Mouse (Mus musculus): ENCODE measurements around the gene Foxp2.

The Foxp2 gene

DNA sequence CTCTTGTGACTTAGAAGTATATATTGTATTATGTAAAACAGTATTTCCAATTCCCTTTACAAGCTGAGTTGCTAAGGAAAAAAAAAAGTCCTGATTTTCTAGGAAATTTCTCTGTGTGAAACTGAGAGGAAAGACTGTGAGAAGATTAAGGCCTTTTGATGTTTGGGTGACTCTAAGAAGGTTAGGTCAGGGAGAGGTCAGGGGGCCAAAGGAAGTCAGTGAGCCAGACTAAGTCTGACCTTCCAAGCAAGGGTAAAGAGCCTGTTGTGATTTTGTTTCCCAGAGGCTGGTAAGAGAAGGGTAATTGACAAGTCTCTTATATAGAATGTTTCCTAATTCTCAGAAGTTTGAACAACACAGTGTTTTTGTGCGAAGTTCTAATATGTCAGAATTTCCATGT lies 162.1 kb downstream of the Foxp2 start:
- in situ Hi-C loops (cut with MboI; ENCODE audit: low sequenced_read_pairs) = no loop called here

GRCm38 (mm10) chr6:15101548-15101947 lies 200.4 kb downstream of the Foxp2 start:
- in situ Hi-C loops (cut with MboI; ENCODE audit: low sequenced_read_pairs) = no loop called here

GRCm38 (mm10) chr6:15120916-15121315 lies 219.8 kb downstream of the Foxp2 start:
- in situ Hi-C loops (cut with MboI; ENCODE audit: low sequenced_read_pairs) = no loop called here

- in situ Hi-C loops (cut with MboI; ENCODE audit: low sequenced_read_pairs) = no loop called here
Measured at GRCm38 (mm10) chr6:15121339-15121738, 220.2 kb downstream of the Foxp2 start.

DNA sequence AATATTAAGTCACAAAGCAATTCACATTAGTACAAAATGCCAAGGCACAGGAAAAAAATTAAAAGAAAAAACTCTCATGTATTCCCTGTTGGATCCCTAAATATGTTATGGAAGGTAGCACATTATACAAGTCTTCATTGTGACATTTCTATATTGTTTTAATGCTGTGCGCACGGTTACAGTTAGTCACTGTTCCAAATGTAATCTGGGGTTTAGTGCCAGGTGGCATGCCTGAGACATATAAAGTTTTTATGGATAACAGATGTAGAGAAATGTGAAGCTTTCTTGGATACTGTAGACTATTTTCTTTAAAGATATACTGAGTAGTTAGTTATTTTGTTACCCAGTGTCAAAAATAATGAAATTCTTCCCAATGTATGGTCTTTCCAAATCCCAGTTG lies 229.0 kb downstream of the Foxp2 start:
- in situ Hi-C loops (cut with MboI; ENCODE audit: low sequenced_read_pairs) = no loop called here

DNA sequence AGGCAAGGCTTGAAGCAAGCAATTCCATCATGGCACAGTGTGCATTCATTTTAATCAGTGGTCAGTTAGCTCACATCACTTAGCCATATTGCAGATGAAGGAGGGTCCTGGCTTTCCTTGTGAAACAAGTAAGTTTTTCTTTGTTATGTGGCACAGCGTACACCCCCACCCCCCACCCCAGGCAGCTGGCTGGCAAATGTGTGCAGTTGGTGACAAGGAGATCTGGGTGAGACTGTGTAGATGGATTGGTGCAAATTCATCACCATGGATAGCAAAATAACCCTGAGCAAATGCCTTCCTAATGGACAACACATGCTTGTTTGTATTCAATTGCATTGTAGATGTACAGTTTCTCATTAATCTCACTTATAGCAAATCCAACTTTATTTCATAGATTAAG lies 240.9 kb downstream of the Foxp2 start:
- in situ Hi-C loops (cut with MboI; ENCODE audit: low sequenced_read_pairs) = no loop called here

- in situ Hi-C loops (cut with MboI; ENCODE audit: low sequenced_read_pairs) = no loop called here
Measured at GRCm38 (mm10) chr6:15151619-15152018, 250.5 kb downstream of the Foxp2 start.

DNA sequence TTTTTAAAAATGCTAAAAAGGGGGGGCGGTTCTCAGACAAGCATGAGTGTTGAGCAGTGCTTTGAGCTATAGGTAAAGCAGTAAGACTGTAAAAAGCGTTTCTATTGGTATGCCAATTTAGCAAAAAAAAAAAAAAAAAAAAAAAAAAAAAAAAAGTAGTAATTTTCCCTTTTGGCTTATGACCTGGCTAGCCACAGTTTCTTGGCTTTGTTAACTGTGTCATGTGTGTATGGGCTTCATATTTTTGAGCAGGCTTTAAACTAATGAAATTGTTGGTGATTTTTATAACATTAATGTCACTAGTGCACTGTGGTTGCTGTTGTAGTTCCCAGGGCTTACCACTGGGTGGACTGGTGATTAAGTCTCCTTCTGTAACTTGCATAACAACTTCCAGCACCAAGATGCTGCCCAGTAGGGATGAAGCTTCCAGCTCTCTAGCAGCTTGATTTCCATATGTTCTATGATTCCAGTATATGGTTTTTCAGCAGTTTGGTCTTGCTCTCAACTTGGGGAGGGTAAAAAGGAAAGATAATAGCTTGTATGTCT lies 262.4 kb downstream of the Foxp2 start:
- in situ Hi-C loops (cut with MboI; ENCODE audit: low sequenced_read_pairs) = no loop called here

DNA sequence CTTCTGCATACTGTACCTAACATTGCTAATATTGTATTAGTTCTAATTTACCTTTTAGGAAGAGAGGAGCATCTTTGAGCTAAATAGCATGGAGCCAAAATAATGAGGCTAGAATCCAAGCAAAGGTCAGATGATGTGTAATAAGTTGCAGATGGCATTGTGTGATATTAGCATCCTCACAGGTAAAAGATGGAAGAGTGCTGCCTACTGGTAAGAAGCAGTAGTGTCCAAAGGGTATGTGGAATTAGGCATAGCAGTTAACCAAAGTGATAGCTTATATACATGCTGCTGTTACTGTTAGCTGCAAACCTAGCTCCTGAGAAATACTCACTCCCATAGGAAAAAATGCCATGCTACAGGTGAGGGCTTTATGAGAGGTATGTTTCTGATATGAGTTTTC lies 275.6 kb downstream of the Foxp2 start:
- in situ Hi-C loops (cut with MboI; ENCODE audit: low sequenced_read_pairs) = no loop called here

DNA sequence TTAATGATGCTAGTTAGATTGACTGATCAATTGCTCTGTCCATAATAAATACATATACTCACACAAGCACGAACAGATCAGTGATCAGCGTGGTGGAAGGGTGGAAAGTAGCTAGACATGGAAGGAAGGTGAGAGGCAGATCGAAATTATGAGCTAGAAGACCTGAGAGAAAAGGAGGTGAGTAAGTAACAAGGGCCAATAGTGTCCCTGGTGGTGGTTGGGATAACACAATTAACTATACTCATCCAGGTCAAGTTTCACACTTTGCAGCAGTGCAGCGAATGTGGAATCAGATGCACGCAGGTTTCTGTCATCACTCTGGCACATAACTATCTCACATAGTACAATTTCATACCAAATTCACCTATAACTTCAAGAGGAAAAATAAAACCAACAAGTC lies 291.7 kb downstream of the Foxp2 start:
- in situ Hi-C loops (cut with MboI; ENCODE audit: low sequenced_read_pairs) = no loop called here

GRCm38 (mm10) chr6:15242176-15242942 lies 341.2 kb downstream of the Foxp2 start:
- in situ Hi-C loops (cut with MboI; ENCODE audit: low sequenced_read_pairs) = no loop called here

DNA sequence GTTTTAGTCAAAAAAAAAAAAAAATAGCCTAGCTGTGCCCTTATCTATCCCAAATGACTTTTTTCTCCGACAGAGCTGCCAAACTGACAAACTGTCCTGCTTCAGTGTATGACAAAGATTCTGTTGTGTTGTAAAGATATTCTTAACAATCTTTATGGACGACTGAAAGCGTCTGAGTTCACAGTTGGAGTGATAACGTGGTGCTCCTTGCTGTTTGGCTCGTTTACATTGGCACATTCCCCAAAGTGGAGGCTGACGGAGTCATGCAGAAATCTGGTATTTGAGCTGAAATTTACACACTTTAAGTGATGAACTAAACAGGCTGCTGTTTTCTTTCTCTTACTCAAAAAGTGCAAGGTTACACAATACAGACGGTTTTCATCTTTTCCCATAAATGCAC lies 356.2 kb downstream of the Foxp2 start:
- in situ Hi-C loops (cut with MboI; ENCODE audit: low sequenced_read_pairs) = no loop called here

DNA sequence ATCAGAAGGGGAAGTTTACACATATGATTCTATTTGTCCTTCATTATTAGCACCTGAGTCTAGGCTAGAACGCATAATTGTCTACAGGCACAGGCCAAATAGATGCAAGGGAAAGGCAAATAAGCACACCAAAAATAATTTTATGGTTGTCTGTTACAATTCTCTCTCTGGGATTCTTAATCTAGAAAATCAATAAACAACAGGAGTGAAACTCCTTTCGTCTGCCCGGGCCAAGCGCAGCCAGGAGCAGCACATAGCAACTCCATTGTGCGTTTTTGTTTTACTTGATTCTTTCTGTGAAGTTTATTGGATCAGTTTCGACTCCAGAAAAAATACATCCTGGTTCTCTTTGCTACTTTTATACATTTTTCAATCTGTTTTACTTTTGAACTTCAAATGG lies 356.7 kb downstream of the Foxp2 start:
- in situ Hi-C loops (cut with MboI; ENCODE audit: low sequenced_read_pairs) = no loop called here

GRCm38 (mm10) chr6:15268136-15268535 lies 367.0 kb downstream of the Foxp2 start:
- in situ Hi-C loops (cut with MboI; ENCODE audit: low sequenced_read_pairs) = no loop called here

DNA sequence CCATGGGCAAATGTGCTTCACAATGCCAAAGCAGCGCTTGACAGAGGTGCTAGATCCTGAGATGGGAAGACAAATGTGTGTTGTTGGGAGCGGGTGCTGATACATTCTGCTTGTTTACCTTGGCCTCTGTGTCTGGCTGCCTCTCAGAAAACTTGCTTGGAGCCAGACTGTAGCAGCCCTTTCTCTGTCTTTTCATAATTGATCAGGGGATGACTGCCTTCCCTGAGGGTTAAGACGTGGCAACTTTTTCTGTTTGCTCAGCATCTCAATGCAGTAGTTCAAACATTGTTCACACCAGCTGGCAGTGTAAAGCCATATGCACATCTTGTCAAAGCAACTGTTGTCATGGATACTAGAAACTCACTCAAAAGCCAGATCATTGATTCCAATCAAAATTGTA lies 384.1 kb downstream of the Foxp2 start:
- in situ Hi-C loops (cut with MboI; ENCODE audit: low sequenced_read_pairs) = no loop called here

DNA sequence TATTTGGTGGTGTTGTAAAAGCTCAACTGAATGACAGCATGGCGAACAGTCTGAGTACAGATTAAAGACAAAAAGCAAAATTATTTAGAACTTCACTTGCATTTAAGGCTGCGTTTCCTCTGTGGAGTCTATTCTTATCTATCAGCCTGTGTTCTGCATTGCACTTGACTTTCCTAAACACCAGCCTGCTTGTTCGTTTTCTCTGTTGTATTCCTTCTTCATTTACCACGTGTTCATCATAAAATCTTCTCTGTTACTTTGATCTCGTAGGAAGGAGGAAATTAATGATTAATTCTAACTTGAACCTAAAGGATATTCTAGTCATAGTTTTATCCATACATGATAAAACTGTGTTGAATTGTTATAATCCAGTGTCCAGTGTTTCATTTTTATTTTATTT lies 392.9 kb downstream of the Foxp2 start:
- in situ Hi-C loops (cut with MboI; ENCODE audit: low sequenced_read_pairs) = no loop called here

- in situ Hi-C loops (cut with MboI; ENCODE audit: low sequenced_read_pairs) = no loop called here
Measured at GRCm38 (mm10) chr6:15299279-15299678, 398.1 kb downstream of the Foxp2 start.

DNA sequence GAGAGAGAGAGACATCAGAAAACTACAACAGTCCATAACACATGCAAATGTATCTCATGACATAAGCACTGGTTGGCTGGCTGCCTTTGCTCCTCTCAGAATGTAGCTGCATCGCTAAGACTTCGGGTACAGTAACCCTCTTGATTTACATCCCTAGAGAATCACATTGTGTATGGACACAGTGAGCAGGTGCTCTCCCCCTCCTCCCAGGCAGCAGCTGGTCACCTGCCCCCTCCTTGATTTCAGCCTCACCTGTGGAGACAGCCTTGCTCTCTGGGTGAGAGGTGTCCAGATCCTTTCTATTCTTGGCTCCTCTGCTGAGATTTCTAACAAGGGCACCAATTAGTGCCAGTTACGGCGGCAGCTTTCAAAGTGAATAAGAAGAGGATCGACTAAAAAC lies 409.5 kb downstream of the Foxp2 start:
- in situ Hi-C loops (cut with MboI; ENCODE audit: low sequenced_read_pairs) = no loop called here

GRCm38 (mm10) chr6:15316948-15317347 lies 415.8 kb downstream of the Foxp2 start:
- in situ Hi-C loops (cut with MboI; ENCODE audit: low sequenced_read_pairs) = no loop called here

DNA sequence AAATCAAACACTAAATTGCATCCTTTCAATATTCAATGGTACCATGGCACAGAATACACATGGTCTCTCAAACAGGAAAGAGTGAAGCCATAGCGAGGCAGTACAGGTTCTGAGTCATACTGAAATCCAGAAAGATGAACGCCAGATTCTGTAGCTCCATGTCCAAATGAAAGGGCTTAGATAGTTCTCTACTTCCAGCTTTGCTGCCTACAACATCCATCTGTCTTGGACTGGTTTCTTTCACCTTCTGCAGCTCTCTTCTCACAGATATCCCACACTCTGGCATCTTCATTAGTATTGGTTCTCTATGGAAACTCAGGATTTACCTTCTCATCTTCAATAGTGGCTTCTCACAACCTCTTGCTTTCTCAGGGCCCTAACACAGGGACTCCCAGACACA lies 417.2 kb downstream of the Foxp2 start:
- in situ Hi-C loops (cut with MboI; ENCODE audit: low sequenced_read_pairs) = no loop called here

DNA sequence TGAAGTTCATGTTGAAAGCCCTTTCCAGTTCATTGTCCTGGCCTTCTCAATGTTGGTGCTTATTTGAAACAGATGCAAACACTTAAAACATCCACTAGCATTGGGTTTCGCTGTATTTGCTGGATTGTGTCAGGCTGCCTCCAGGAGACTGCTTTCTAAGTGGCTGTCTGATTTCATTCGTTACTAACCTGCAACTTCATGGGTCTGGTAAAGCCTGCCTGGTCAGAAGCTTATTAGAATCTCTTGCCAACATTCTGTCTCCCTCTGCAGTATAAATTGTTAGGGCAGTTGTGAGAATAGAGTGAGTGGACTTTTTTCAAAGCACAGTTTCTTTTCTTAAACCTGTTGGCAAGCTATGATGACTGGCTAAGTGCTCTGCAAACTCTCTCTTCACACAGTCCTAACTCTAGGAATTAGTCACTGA lies 420.4 kb downstream of the Foxp2 start:
- in situ Hi-C loops (cut with MboI; ENCODE audit: low sequenced_read_pairs) = no loop called here

DNA sequence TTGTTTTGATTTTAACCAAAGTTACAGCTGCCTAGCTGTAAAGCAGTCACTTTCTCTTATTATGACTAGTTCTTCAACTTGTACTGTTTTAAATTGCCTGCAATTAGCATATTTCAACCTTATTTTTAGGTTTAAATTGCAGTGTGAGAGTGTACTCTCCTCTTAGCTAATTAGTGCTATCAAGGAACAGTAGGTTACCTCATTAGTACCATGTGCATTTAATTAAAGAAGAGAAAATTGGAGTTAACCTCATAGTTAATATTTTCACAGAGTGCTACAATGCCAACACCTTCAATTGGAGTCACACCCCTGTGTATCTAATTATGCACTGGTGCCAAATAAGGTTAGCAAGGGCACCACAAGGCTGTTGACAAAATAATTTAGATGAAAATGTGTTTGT lies 421.9 kb downstream of the Foxp2 start:
- in situ Hi-C loops (cut with MboI; ENCODE audit: low sequenced_read_pairs) = no loop called here

DNA sequence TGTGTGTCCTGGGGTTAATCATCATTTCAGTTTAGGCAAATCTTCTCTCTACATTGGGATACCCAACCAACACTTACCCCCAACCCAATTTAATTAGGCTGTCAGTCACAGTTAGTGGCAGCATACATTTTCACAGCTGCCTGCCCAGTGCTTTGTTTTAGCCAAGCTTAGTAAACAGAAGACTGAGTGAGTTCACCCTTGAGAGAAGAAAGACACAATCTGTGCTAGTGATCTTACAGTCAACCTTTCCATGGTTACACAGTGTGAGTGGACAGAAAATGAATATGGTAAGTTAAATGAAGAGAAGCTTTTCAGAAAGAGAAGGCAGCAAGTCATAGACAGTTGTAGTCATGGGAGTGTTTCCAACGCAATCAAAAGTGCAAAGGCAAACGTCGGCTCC lies 446.6 kb downstream of the Foxp2 start:
- in situ Hi-C loops (cut with MboI; ENCODE audit: low sequenced_read_pairs) = no loop called here
